Mouse (Mus musculus): ENCODE measurements around the gene Ptprg. TPM values are rescaled to one million over a fixed set of nuclear protein-coding genes. Genes with fewer than 3 reads are reported as not detected.
"Not testable (repeated sequence)": the region's sequence is repeated elsewhere in the genome, so short reads cannot be mapped to it uniquely, and the experiment has no call there.

Ptprg gene
- total RNA-seq, 2 experiments from 2014 or later = 134 to 135 TPM

DNA sequence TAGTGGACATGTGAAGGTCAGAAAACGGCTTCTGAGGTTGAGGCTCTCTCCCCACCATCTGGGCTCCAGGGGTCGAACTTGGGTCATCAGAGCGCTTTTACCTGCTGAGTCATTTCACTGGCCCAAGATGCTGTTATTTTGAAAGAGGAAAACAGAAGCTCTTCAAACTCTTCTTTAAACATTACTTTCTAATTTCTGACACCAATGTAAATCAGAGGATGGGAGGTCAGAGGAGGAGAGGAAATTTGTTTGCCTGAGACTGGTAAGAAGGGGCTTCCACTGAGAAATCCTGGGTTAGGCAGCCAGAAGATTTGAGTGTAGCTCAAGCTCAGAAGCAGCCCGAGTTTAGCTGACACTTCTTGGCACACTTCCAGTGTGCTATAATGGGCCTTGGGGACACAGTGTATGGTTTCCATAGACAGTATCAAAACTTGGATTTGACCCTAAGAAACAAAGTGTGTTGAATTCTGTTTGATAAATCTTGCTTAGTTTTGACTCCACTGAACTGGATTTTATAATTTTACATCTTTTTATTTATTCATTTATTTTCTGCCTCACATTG is 221.2 kb downstream of the Ptprg start:
- intact Hi-C loops (cut with DNase I) = no loop called here

GRCm38 (mm10) chr14:11775204-11775603 is 221.9 kb downstream of the Ptprg start:
- intact Hi-C loops (cut with DNase I) = no loop called here
- DNase-seq (ENCODE audit: extremely low spot score in 1 of 2, low spot score in 2 of 2) = peak in 1 of 2 experiments; percentile 31

More for the DNA sequence above, 221.2 kb downstream of the Ptprg start:
- DNase-seq (ENCODE audit: extremely low spot score in 1 of 2, low spot score in 2 of 2) = no peak

DNA sequence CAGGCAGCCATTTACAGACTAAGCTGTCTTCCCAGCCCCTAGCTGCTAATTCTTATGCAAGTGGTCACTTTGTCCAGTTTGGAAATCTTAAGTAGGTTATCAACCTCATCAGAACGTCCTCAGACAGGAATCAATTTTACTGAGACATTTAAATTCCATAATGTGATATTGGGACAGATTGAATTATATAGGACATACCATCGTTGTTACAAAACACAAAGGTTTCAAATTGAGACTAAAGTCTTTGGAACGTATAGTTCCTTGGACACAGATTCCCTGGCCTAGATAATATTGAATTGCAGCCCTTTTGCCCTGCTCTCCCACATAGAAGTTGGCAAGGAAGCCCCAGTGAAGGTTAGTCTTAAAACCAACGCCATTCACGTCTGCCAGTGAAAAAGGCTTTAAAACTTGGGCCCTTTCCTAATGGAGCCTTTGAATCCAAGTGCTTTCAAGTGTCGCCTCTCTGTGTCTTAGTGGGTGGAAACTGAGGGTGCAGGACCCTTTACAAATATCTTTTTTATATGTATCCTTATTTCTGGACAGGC is 222.7 kb downstream of the Ptprg start:
- no peak for DNase-seq (ENCODE audit: extremely low spot score in 1 of 2, low spot score in 2 of 2)
- intact Hi-C loops (cut with DNase I) = no loop called here

- intact Hi-C loops (cut with DNase I) = no loop called here
- DNase-seq (ENCODE audit: extremely low spot score in 1 of 2, low spot score in 2 of 2) = no peak
Measured at GRCm38 (mm10) chr14:11776566-11776965, 223.2 kb downstream of the Ptprg start.

DNA sequence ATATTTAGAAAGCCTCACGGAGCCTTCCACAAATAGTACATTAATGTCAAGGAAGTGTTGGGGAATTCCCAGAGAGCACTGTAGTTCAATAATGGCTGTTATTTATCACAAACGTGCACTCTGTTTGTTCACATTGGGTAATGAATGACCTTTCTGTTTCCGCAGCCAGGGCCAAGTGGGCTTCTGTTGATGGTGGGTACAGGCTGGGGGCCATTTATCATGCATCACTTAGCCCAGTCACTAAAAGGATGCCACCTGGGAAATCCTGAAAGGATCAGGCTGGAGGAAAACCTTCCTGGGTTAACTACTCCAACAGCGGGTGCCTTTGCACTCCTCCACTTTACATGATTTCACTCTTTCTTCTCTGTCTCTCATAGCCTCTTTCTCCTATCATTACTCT is 237.9 kb downstream of the Ptprg start:
- no peak for DNase-seq (ENCODE audit: extremely low spot score in 1 of 2, low spot score in 2 of 2)
- intact Hi-C loops (cut with DNase I) = no loop called here

- DNase-seq (ENCODE audit: extremely low spot score in 1 of 2, low spot score in 2 of 2) = no peak
- intact Hi-C loops (cut with DNase I) = no loop called here
Measured at GRCm38 (mm10) chr14:11793847-11794246, 240.5 kb downstream of the Ptprg start.

GRCm38 (mm10) chr14:11802355-11803035 is 249.2 kb downstream of the Ptprg start:
- intact Hi-C loops (cut with DNase I) = no loop called here
- no peak for DNase-seq (ENCODE audit: extremely low spot score in 1 of 2, low spot score in 2 of 2)

- DNase-seq (ENCODE audit: extremely low spot score in 1 of 2, low spot score in 2 of 2) = no peak
- intact Hi-C loops (cut with DNase I) = no loop called here
Measured at GRCm38 (mm10) chr14:11806674-11807073, 253.3 kb downstream of the Ptprg start.

DNA sequence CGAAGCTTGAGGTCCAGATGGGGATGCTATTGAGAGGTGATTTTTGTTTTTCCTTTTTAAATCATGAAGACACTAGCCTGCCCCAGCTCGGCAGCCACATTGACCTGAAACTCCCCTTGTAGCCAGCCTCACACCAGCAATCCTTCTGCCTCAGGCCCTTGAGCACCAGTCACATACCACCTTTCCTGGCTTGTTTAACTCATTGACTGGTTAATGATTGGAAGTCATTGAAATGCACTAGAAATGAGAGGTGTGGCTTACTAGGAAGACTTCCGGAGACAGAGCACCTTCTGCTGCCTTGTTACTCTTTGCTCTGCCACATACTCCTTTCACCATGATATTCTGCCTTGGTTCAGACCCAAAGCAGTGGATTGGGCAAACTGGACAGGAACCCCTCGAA is 254.1 kb downstream of the Ptprg start:
- no peak for DNase-seq (ENCODE audit: extremely low spot score in 1 of 2, low spot score in 2 of 2)
- intact Hi-C loops (cut with DNase I) = no loop called here

GRCm38 (mm10) chr14:11811142-11811761 is 257.9 kb downstream of the Ptprg start:
- intact Hi-C loops (cut with DNase I) = no loop called here
- DNase-seq (ENCODE audit: extremely low spot score in 1 of 2, low spot score in 2 of 2) = no peak

DNA sequence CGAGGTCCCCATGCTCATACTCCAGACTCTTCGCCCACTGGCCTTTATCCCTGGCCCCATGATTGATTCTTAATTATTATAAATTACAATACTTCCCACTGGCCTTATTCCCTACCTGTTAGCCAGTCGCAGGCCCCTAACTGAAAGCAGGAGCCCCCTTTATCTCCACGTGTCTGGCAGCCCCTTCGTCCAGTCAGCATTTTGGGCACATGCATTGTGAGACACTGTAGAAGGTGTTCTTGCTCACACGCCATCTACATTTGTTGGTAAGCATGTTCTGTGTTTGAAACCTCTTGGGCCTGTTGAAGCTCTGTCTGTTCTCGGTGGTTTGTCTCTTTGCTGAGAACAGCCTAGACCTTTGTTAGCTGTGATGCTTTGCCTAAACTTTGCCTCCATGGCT is 259.0 kb downstream of the Ptprg start:
- DNase-seq (ENCODE audit: extremely low spot score in 1 of 2, low spot score in 2 of 2) = no peak
- intact Hi-C loops (cut with DNase I) = no loop called here

DNA sequence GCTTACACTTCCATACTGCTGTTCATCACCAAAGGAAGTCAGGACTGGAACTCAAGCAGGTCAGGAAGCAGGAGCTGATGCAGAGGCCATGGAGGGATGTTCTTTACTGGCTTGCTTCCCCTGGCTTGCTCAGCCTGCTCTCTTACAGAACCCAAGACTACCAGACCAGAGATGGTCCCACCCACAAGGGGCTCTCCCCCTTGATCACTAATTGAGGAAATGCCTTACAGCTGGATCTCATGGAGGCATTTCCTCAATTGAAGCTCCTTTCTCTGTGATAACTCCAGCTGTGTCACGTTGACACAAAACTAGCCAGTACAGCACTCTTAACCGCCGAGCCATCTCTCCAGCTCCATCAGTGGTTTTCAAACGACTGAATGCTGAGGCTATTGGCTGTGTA is 261.5 kb downstream of the Ptprg start:
- intact Hi-C loops (cut with DNase I) = loop anchor here (5.0 kb wide), 1 partner anchor 263 kb away; the partner anchor contains the start of gene Ptprg

GRCm38 (mm10) chr14:11817236-11817635 is 263.9 kb downstream of the Ptprg start:
- DNase-seq (ENCODE audit: extremely low spot score in 1 of 2, low spot score in 2 of 2) = no peak
- intact Hi-C loops (cut with DNase I) = loop anchor here (5.0 kb wide), 1 partner anchor 265 kb away; the partner anchor contains the start of gene Ptprg

More for the DNA sequence above, 261.5 kb downstream of the Ptprg start:
- not testable (repeated sequence) for DNase-seq (ENCODE audit: extremely low spot score in 1 of 2, low spot score in 2 of 2)

DNA sequence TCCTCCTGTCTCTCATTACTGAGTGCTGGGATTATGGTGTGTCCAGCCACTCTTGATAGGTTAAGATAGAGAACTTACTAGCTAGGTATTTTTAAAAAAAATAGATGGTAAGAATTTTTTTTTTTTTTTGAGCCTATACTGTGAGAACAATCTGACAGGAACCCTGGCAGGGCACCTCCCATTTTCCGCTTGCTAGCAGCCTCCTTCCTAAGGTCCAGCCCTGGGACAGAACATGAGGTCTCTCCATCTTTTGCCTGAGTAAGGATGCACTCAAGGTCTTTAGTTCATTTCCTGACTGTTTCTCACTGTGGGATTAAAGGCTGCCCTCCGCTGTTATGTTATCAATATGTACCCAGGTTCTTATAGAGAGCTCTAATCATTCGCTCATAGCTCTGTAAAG is 264.7 kb downstream of the Ptprg start:
- intact Hi-C loops (cut with DNase I) = loop anchor here (5.0 kb wide), 1 partner anchor 266 kb away; the partner anchor contains the start of gene Ptprg

DNA sequence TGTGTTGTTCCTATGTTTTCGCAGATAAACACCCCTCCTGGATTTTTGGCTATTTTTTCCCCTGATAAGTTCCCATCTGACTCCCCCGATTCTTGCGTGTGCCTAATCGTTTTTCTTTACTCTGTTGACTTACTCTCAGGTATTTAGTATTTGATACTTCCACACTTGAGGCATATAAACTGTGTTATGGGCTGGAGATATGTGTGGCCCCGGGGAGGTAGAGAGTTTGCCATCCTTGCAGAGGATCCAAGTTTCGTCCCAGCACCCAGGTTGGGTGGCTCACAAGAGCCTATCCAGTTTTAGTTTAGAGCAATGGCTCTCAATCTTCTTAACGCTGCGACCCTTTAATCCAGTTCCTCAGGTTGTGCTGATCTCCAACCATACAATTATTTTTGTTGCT is 265.4 kb downstream of the Ptprg start:
- intact Hi-C loops (cut with DNase I) = loop anchor here (5.0 kb wide), 1 partner anchor 266 kb away; the partner anchor contains the start of gene Ptprg
- DNase-seq (ENCODE audit: extremely low spot score in 1 of 2, low spot score in 2 of 2) = no peak

More for the DNA sequence above, 264.7 kb downstream of the Ptprg start:
- DNase-seq (ENCODE audit: extremely low spot score in 1 of 2, low spot score in 2 of 2) = no peak

DNA sequence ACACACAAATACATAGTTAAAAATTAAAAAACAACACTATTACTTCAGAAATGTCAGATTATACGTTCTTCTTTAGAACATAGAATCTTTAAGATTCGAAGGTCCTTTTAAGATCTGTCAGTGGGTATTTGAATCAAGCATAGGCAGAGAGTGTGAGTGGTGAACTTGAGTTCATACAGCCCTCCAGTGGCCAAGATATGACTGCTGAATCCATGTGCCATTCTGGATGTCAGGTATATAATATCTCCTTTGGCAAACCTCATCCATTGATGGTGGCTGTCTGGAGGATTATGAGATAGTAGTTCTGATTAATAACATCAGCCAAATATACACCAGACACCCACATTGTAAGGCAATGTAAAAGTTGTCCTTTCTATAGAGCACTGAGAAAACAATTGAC is 266.0 kb downstream of the Ptprg start:
- no peak for DNase-seq (ENCODE audit: extremely low spot score in 1 of 2, low spot score in 2 of 2)
- intact Hi-C loops (cut with DNase I) = loop anchor here (5.0 kb wide), 1 partner anchor 267 kb away; the partner anchor contains the start of gene Ptprg

GRCm38 (mm10) chr14:11822830-11823700 is 269.7 kb downstream of the Ptprg start:
- intact Hi-C loops (cut with DNase I) = no loop called here
- DNase-seq (ENCODE audit: extremely low spot score in 1 of 2, low spot score in 2 of 2) = no peak

DNA sequence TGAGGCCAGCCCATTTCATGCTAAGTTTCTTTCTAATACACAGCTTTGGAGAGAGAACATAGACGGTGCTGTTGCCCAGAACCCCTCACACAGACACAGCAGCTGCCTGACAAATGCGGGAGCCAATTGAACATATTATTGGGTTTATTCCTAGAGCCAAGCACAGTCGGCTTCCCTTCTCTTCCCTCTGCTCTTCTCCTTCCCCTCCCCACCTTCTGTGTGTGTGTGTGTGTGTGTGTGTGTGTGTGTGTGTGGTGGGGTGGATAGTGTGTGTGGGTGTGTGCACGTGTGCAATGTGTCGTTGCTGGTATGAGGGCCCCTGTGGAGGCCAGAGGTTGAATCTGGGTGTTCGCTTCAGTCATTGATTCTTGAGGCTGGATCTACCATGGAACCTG is 270.4 kb downstream of the Ptprg start:
- DNase-seq (ENCODE audit: extremely low spot score in 1 of 2, low spot score in 2 of 2) = no peak
- intact Hi-C loops (cut with DNase I) = no loop called here

DNA sequence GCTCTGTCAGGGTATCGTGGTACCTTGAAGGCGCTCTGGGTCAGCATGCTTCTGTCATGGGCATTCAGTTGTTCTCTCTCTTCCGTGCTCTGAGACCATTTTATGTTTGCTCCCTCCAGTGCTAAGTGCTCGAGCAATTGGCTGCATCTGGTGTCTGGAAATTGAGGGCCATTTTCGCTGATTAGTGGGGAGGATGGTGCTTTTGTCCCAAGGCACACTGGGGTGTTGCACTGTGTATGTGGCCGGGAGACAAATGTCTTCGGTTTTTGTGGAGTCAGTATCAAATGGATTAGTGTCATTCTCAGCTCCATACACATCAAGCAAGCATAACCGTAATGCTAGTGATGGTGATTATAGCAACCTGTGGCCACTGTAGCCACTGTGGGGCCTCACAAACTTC is 271.6 kb downstream of the Ptprg start:
- DNase-seq (ENCODE audit: extremely low spot score in 1 of 2, low spot score in 2 of 2) = no peak
- intact Hi-C loops (cut with DNase I) = no loop called here

Measured in left cerebral cortex, postnatal 10 days (tissue).